Mouse (Mus musculus): ENCODE data around the gene Ccdc189.

Gene Ccdc189

DNA sequence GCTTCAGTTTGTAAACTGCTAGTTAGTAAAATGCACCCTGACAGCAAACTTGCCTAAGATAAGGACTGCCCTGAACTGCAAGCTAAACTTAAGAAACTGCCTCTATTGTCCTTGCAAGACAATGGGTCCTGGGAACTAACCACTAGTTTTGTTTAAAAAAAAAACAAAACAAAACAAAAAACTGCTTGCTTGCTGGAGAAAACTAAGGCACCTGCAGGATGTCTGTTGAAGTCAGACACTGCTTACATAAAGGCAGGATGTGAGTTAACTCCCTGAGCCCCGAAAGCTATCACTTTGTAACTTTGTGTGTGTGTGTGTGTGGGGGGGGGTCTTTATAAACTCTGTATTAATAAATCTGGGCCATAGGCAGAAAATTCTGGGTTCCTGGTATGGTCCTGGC is 28.5 kb upstream of the Ccdc189 start:
- peaks cover 65% of the 10 kb centered on the region for H3K9me3 ChIP-seq (ENCODE audit: low read length)

GRCm38 (mm10) chr7:127616336-127616735 is 27.9 kb upstream of the Ccdc189 start:
- peaks cover 16% of the 10 kb centered on the region for H3K36me3 ChIP-seq (ENCODE audit: insufficient read depth, low read length)
- no peaks in the 10 kb centered on the region for H3K4me1 ChIP-seq (replicated peaks; ENCODE audit: low read depth, low read length)
- no peak overlapping the region for H3K4me3 ChIP-seq (replicated peaks; ENCODE audit: low read length)
- TF ChIP-seq CTCF (conservative IDR thresholded peaks at IDR 0.05; ENCODE audit: low read length): no peak
- no peak for TF ChIP-seq NANOG (IDR thresholded peaks at IDR 0.05; ENCODE audit: borderline replicate concordance, low read length)
- no peak for TF ChIP-seq POU5F1 (IDR thresholded peaks at IDR 0.05; ENCODE audit: borderline replicate concordance, low read length)
- peaks cover 70% of the 10 kb centered on the region for H3K9me3 ChIP-seq (ENCODE audit: low read length)
- H3K27me3 ChIP-seq (ENCODE audit: insufficient read depth, low read length): no peaks in the 10 kb centered on the region

More for the DNA sequence above, 28.5 kb upstream of the Ccdc189 start:
- TF ChIP-seq POU5F1 (IDR thresholded peaks at IDR 0.05; ENCODE audit: borderline replicate concordance, low read length): no peak
- TF ChIP-seq NANOG (IDR thresholded peaks at IDR 0.05; ENCODE audit: borderline replicate concordance, low read length): no peak
- no peak for TF ChIP-seq CTCF (conservative IDR thresholded peaks at IDR 0.05; ENCODE audit: low read length)
- Histone ChIP-seq H3K27me3 (ENCODE audit: insufficient read depth, low read length) (no peaks in the 10 kb centered on the region), H3K4me3 (replicated peaks; ENCODE audit: low read length) (no peak overlapping the region), H3K4me1 (replicated peaks; ENCODE audit: low read depth, low read length) (no peaks in the 10 kb centered on the region), H3K36me3 (ENCODE audit: insufficient read depth, low read length) (peaks cover 12% of the 10 kb centered on the region)

- H3K9me3 ChIP-seq (ENCODE audit: low read length): peaks cover 80% of the 10 kb centered on the region
- H3K36me3 ChIP-seq (ENCODE audit: insufficient read depth, low read length): peaks cover 28% of the 10 kb centered on the region
- no peaks in the 10 kb centered on the region for H3K27me3 ChIP-seq (ENCODE audit: insufficient read depth, low read length)
- H3K4me3 ChIP-seq (replicated peaks; ENCODE audit: low read length): peak within 1 kb of the TSS; percentile 84
- TF ChIP-seq CTCF (conservative IDR thresholded peaks at IDR 0.05; ENCODE audit: low read length) (no peak), POU5F1 (IDR thresholded peaks at IDR 0.05; ENCODE audit: borderline replicate concordance, low read length) (no peak; the same call in 1 of the 2 replicates), NANOG (IDR thresholded peaks at IDR 0.05; ENCODE audit: borderline replicate concordance, low read length) (no peak)
- no peaks in the 10 kb centered on the region for H3K4me1 ChIP-seq (replicated peaks; ENCODE audit: low read depth, low read length)
Measured at GRCm38 (mm10) chr7:127614891-127615843, 26.8 kb upstream of the Ccdc189 start, which contains the start of gene Zfp629. Gene Zfp629 (minus strand): TSS chr7:127615797.

GRCm38 (mm10) chr7:127614511-127614890 is 26.1 kb upstream of the Ccdc189 start:
- Histone ChIP-seq H3K36me3 (ENCODE audit: insufficient read depth, low read length) (peaks cover 32% of the 10 kb centered on the region), H3K27me3 (ENCODE audit: insufficient read depth, low read length) (no peaks in the 10 kb centered on the region), H3K4me1 (replicated peaks; ENCODE audit: low read depth, low read length) (no peaks in the 10 kb centered on the region), H3K4me3 (replicated peaks; ENCODE audit: low read length) (peak overlapping the region; percentile 84), H3K9me3 (ENCODE audit: low read length) (peaks cover 87% of the 10 kb centered on the region)
- TF ChIP-seq CTCF (conservative IDR thresholded peaks at IDR 0.05; ENCODE audit: low read length) (no peak), POU5F1 (IDR thresholded peaks at IDR 0.05; ENCODE audit: borderline replicate concordance, low read length) (no peak), NANOG (IDR thresholded peaks at IDR 0.05; ENCODE audit: borderline replicate concordance, low read length) (no peak)

- peaks cover 91% of the 10 kb centered on the region for H3K9me3 ChIP-seq (ENCODE audit: low read length)
- no peaks in the 10 kb centered on the region for H3K27me3 ChIP-seq (ENCODE audit: insufficient read depth, low read length)
- no peaks in the 10 kb centered on the region for H3K4me1 ChIP-seq (replicated peaks; ENCODE audit: low read depth, low read length)
- H3K36me3 ChIP-seq (ENCODE audit: insufficient read depth, low read length): peaks cover 32% of the 10 kb centered on the region
- no peak for TF ChIP-seq CTCF (conservative IDR thresholded peaks at IDR 0.05; ENCODE audit: low read length)
- no peak for TF ChIP-seq NANOG (IDR thresholded peaks at IDR 0.05; ENCODE audit: borderline replicate concordance, low read length)
- TF ChIP-seq POU5F1 (IDR thresholded peaks at IDR 0.05; ENCODE audit: borderline replicate concordance, low read length): no peak
- peak overlapping the region; percentile 84 for H3K4me3 ChIP-seq (replicated peaks; ENCODE audit: low read length)
Measured at GRCm38 (mm10) chr7:127614091-127614490, 25.7 kb upstream of the Ccdc189 start.

DNA sequence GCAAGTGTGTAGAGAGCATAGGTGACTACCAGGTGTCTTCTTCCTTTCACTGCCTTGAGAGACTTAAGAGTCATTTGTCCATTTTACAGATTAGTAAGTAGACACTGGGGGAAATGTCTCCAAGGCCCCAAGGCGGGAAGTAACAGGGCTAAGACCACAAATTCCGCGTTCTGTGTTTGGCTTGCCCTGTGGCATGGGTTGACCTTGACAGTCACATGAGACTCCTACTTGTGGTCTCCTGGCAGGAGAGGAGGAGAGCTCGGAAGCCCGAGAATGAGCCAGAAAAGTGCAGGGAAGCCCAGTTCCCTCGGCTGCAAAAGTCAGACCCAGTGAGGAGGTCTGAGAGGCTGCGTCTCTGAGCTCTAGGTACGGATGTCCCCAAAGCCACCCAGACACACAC is 25.1 kb upstream of the Ccdc189 start:
- H3K4me3 ChIP-seq (replicated peaks; ENCODE audit: low read length): no peak overlapping the region; the same call in 1 of the 2 replicates
- peaks cover 32% of the 10 kb centered on the region for H3K36me3 ChIP-seq (ENCODE audit: insufficient read depth, low read length)
- no peaks in the 10 kb centered on the region for H3K4me1 ChIP-seq (replicated peaks; ENCODE audit: low read depth, low read length)
- peaks cover 96% of the 10 kb centered on the region for H3K9me3 ChIP-seq (ENCODE audit: low read length)
- TF ChIP-seq NANOG (IDR thresholded peaks at IDR 0.05; ENCODE audit: borderline replicate concordance, low read length) (no peak), CTCF (conservative IDR thresholded peaks at IDR 0.05; ENCODE audit: low read length) (no peak), POU5F1 (IDR thresholded peaks at IDR 0.05; ENCODE audit: borderline replicate concordance, low read length) (no peak)
- no peaks in the 10 kb centered on the region for H3K27me3 ChIP-seq (ENCODE audit: insufficient read depth, low read length)

DNA sequence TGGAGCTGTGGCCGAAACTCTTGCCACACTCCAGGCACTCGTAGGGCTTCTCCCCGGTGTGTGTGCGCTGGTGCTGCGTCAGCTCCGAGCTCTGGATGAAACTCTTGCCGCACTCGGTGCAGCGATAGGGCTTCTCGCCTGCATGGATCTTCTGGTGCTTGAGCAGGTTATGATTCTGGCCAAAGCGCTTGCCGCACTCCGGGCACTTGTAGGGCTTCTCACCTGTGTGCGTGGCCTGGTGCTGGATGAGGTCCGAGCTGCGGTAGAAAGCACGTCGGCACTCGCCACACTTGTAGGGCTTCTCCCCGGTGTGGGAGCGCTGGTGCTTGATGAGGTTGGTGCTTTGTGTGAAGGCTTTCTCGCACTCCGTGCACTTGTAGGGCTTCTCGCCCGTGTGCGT is 23.2 kb upstream of the Ccdc189 start:
- H3K4me1 ChIP-seq (replicated peaks; ENCODE audit: low read depth, low read length): no peaks in the 10 kb centered on the region
- H3K9me3 ChIP-seq (ENCODE audit: low read length): peaks cover 92% of the 10 kb centered on the region
- no peaks in the 10 kb centered on the region for H3K27me3 ChIP-seq (ENCODE audit: insufficient read depth, low read length)
- H3K4me3 ChIP-seq (replicated peaks; ENCODE audit: low read length): peak overlapping the region; percentile 41
- H3K36me3 ChIP-seq (ENCODE audit: insufficient read depth, low read length): peaks cover 32% of the 10 kb centered on the region
- TF ChIP-seq POU5F1 (IDR thresholded peaks at IDR 0.05; ENCODE audit: borderline replicate concordance, low read length): no peak
- TF ChIP-seq CTCF (conservative IDR thresholded peaks at IDR 0.05; ENCODE audit: low read length): no peak
- no peak for TF ChIP-seq NANOG (IDR thresholded peaks at IDR 0.05; ENCODE audit: borderline replicate concordance, low read length)

DNA sequence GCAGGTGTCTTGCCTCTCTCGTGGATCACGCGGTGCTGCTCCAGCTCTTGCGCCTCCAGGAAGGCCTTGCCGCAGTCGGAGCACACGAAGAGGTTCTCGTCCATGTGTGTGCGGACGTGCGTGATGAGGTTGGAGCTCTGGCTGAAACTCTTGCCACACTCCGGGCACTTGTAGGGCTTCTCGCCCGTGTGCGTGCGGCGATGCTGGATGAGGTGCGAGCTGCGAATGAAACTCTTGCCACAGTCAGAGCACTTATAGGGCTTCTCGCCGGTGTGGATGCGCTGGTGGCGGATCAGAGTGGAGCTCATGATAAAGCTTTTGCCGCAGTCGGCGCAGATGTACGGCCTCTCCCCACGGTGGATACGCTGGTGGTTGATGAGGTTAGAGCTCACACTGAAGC is 22.6 kb upstream of the Ccdc189 start:
- Histone ChIP-seq H3K27me3 (ENCODE audit: insufficient read depth, low read length) (no peaks in the 10 kb centered on the region), H3K9me3 (ENCODE audit: low read length) (peaks cover 86% of the 10 kb centered on the region), H3K4me1 (replicated peaks; ENCODE audit: low read depth, low read length) (no peaks in the 10 kb centered on the region), H3K36me3 (ENCODE audit: insufficient read depth, low read length) (peaks cover 32% of the 10 kb centered on the region), H3K4me3 (replicated peaks; ENCODE audit: low read length) (peak overlapping the region; percentile 41)
- TF ChIP-seq NANOG (IDR thresholded peaks at IDR 0.05; ENCODE audit: borderline replicate concordance, low read length) (no peak), CTCF (conservative IDR thresholded peaks at IDR 0.05; ENCODE audit: low read length) (no peak), POU5F1 (IDR thresholded peaks at IDR 0.05; ENCODE audit: borderline replicate concordance, low read length) (no peak)
